Mouse (Mus musculus) liver, adult 2 months (tissue): ENCODE results near the gene Prss53.

ENCODE experiments used
- CTCF ChIP-seq: fragments of 200-500 bp; IDR thresholded peaks from 2 replicates; pipeline ENCODE4 v1.5.1; 2011; ENCODE audit warnings: low read depth, low read length, control low read depth
- POLR2A ChIP-seq: fragments of 200-500 bp; IDR thresholded peaks from 2 replicates; pipeline ENCODE4 v1.6.1; 2011; ENCODE audit warnings: low read length, control low read depth; ENCODE audit not compliant: insufficient read depth; ENCODE audit errors: extremely low read depth

- TF ChIP-seq CTCF (no peak), POLR2A (no peak)
These were observed 40.5 kb downstream of the Prss53 start for GRCm38 (mm10) chr7:127849973-127850875.
